Mouse (Mus musculus) neural tube, embryonic 10.5 days (tissue): ENCODE results near the gene Spib.

Source experiments
- DNase-seq: peaks from one replicate; pipeline ENCODE4 v3.0.0-alpha.2; 2017; ENCODE audit warnings: low spot score; ENCODE audit errors: extremely low spot score

Spib gene

GRCm38 (mm10) chr7:44531946-44532732 lies at the start of gene Spib:
TSS of gene Spib (minus strand) at chr7:44532071.
- no peak for DNase-seq

GRCm38 (mm10) chr7:44581637-44582036 lies 49.8 kb upstream of the Spib start:
- DNase-seq, result no peak

- no peak for DNase-seq
Measured at GRCm38 (mm10) chr7:44576333-44576844, 44.5 kb upstream of the Spib start.

GRCm38 (mm10) chr7:44572956-44573484 lies 41.1 kb upstream of the Spib start:
- DNase-seq, result no peak

- no peak for DNase-seq
Measured at GRCm38 (mm10) chr7:44572213-44572701, 40.4 kb upstream of the Spib start, which contains the start of gene Napsa. TSS of gene Napsa (plus strand) at chr7:44572380.

- DNase-seq, result no peak
Measured at GRCm38 (mm10) chr7:44571811-44572210, 39.9 kb upstream of the Spib start.

GRCm38 (mm10) chr7:44570989-44571388 lies 39.1 kb upstream of the Spib start:
- DNase-seq, result no peak

GRCm38 (mm10) chr7:44568803-44569202 lies 36.9 kb upstream of the Spib start:
- no peak for DNase-seq

GRCm38 (mm10) chr7:44565414-44565813 lies 33.5 kb upstream of the Spib start:
- DNase-seq, result no peak

- DNase-seq, result no peak
Measured at GRCm38 (mm10) chr7:44564486-44564885, 32.6 kb upstream of the Spib start.

- no peak for DNase-seq
Measured at GRCm38 (mm10) chr7:44563284-44563683, 31.4 kb upstream of the Spib start.

GRCm38 (mm10) chr7:44560435-44561400 lies 28.8 kb upstream of the Spib start:
- DNase-seq, result peak; percentile 73

- no peak for DNase-seq
Measured at GRCm38 (mm10) chr7:44557629-44558028, 25.8 kb upstream of the Spib start.

- DNase-seq, result peak; percentile 97
Measured at GRCm38 (mm10) chr7:44553826-44554225, 22.0 kb upstream of the Spib start, which contains the start of gene Nr1h2. TSS of gene Nr1h2 (minus strand) at chr7:44553951.

GRCm38 (mm10) chr7:44553196-44553764 lies 21.4 kb upstream of the Spib start:
- DNase-seq, result peak; percentile 90

GRCm38 (mm10) chr7:44552141-44552908 lies 20.5 kb upstream of the Spib start:
- no peak for DNase-seq

- no peak for DNase-seq
Measured at GRCm38 (mm10) chr7:44551731-44552130, 19.9 kb upstream of the Spib start.

GRCm38 (mm10) chr7:44551301-44551700 lies 19.4 kb upstream of the Spib start:
- no peak for DNase-seq

GRCm38 (mm10) chr7:44550409-44550678 lies 18.5 kb upstream of the Spib start:
- DNase-seq, result no peak

- no peak for DNase-seq
Measured at GRCm38 (mm10) chr7:44549621-44550408, 17.9 kb upstream of the Spib start.
